ENCODE assay signal across 8 mouse cellular contexts in genomic region chr7:45642083-45642482, GRCm38 (mm10). TPM values are rescaled to one million over a fixed set of nuclear protein-coding genes. Genes with fewer than 3 reads are reported as not detected.
DNase-seq lines count a peak whose midpoint lies in the region; ATAC-seq lines count a peak whose summit lies in the region.

No protein-coding gene starts in this region.

- peaks cover 69% of the 10 kb centered on the region for H3K4me1 ChIP-seq in kidney, embryonic 15.5 days
- H3K4me1 ChIP-seq in heart, embryonic 15.5 days (replicated peaks) = peaks cover 67% of the 10 kb centered on the region
- peaks cover 38% of the 10 kb centered on the region for H3K4me1 ChIP-seq in midbrain, embryonic 13.5 days (replicated peaks)

- 76% methylated on average over 5 of the region's 5 CpGs for WGBS in kidney, embryonic 15.5 days
- 61% methylated on average over 5 of the region's 5 CpGs for WGBS in heart, embryonic 15.5 days
- whole genome bisulfite sequencing in midbrain, embryonic 13.5 days = 85% methylated on average over 5 of the region's 5 CpGs

- peaks cover 2% of the 10 kb centered on the region; the same call in 1 of the 2 replicates for H3K36me3 ChIP-seq in kidney, embryonic 15.5 days
- H3K36me3 ChIP-seq in heart, embryonic 15.5 days = no peaks in the 10 kb centered on the region
- H3K36me3 ChIP-seq in midbrain, embryonic 13.5 days = no peaks in the 10 kb centered on the region

- H3K4me2 ChIP-seq in kidney, embryonic 15.5 days = peak overlapping the region; percentile 76
- peak overlapping the region; percentile 68 for H3K4me2 ChIP-seq in heart, embryonic 15.5 days
- H3K4me2 ChIP-seq in midbrain, embryonic 13.5 days (replicated peaks) = peak overlapping the region; percentile 81

- H3K27me3 ChIP-seq in kidney, embryonic 15.5 days = no peaks in the 10 kb centered on the region
- H3K27me3 ChIP-seq in heart, embryonic 15.5 days = no peaks in the 10 kb centered on the region
- no peaks in the 10 kb centered on the region for H3K27me3 ChIP-seq in midbrain, embryonic 13.5 days

- no peak for DNase-seq in kidney, adult 18-20 months
- DNase-seq in cerebellum, postnatal 14 days = peak; percentile 62 to 74
- no peak for DNase-seq in spleen, postnatal 10 days (ENCODE audit: low spot score in 2 of 2)
- DNase-seq in yolk sac, embryonic 10.5 days (ENCODE audit: low spot score) = no peak
- DNase-seq in testis, postnatal 10 days (ENCODE audit: low spot score) = no peak

- peak overlapping the region; percentile 47 for H3K4me3 ChIP-seq in kidney, embryonic 15.5 days (replicated peaks)
- peak overlapping the region; percentile 46; the same call in 1 of the 2 replicates for H3K4me3 ChIP-seq in heart, embryonic 15.5 days
- peak overlapping the region; percentile 51; the same call in 1 of the 2 replicates for H3K4me3 ChIP-seq in midbrain, embryonic 13.5 days (replicated peaks)

- 0 out of 2 replicates have a peak overlapping the region, but pooled peaks have one; percentile 14 for H3K9ac ChIP-seq in kidney, embryonic 15.5 days
- H3K9ac ChIP-seq in heart, embryonic 15.5 days = peak overlapping the region; percentile 32; the same call in 1 of the 2 replicates
- H3K9ac ChIP-seq in midbrain, embryonic 13.5 days (replicated peaks) = peak overlapping the region; percentile 28; the same call in 1 of the 2 replicates

- ATAC-seq in kidney, embryonic 15.5 days (replicated peaks; ENCODE audit: low FRiP score) = no peak
- no peak for ATAC-seq in heart, embryonic 15.5 days (replicated peaks; ENCODE audit: insufficient number of reproducible peaks, insufficient read depth, low FRiP score, low read depth)
- no peak for ATAC-seq in midbrain, embryonic 13.5 days

- peak overlapping the region; percentile 57; the same call in 1 of the 2 replicates for H3K27ac ChIP-seq in kidney, embryonic 15.5 days
- peak overlapping the region; percentile 73 for H3K27ac ChIP-seq in heart, embryonic 15.5 days
- 0 out of 2 replicates have a peak overlapping the region, but pooled peaks have one; percentile 95 for H3K27ac ChIP-seq in midbrain, embryonic 13.5 days

- no peaks in the 10 kb centered on the region for H3K9me3 ChIP-seq in kidney, embryonic 15.5 days (replicated peaks)
- H3K9me3 ChIP-seq in heart, embryonic 15.5 days (replicated peaks) = no peaks in the 10 kb centered on the region
- H3K9me3 ChIP-seq in midbrain, embryonic 13.5 days = no peaks in the 10 kb centered on the region

RNA-seq across cellular contexts. Expression of gene Mamstr, which starts 2.3 kb away (rescaled TPM):
- polyA plus RNA-seq in kidney, embryonic 15.5 days (2015; fragmentation: Nextera tagmentation; extraction: Ambion mirVana) = 7.5 and 9.0 TPM in 2 replicates
- 7.3 and 7.4 TPM in 2 replicates for polyA plus RNA-seq in heart, embryonic 15.5 days (2015; fragmentation: Nextera tagmentation; extraction: Ambion mirVana)
- 3.1 and 4.8 TPM in 2 replicates for polyA plus RNA-seq in midbrain, embryonic 13.5 days (2015; fragmentation: Nextera tagmentation; extraction: Ambion mirVana)

RNA-seq across cellular contexts. Expression of gene Rasip1, which starts 14.8 kb away (rescaled TPM):
- polyA plus RNA-seq in kidney, embryonic 15.5 days (2015; fragmentation: Nextera tagmentation; extraction: Ambion mirVana) = 16.1 and 18.0 TPM in 2 replicates
- 19.6 and 23.4 TPM in 2 replicates for polyA plus RNA-seq in heart, embryonic 15.5 days (2015; fragmentation: Nextera tagmentation; extraction: Ambion mirVana)
- 7.5 and 9.4 TPM in 2 replicates for polyA plus RNA-seq in midbrain, embryonic 13.5 days (2015; fragmentation: Nextera tagmentation; extraction: Ambion mirVana)

RNA-seq across cellular contexts. Expression of gene Izumo1, which starts 20.5 kb away (rescaled TPM):
- polyA plus RNA-seq in kidney, embryonic 15.5 days (2015; fragmentation: Nextera tagmentation; extraction: Ambion mirVana) = 0.14 and 0.17 TPM in 2 replicates
- 0.33 and 0.35 TPM in 2 replicates for polyA plus RNA-seq in heart, embryonic 15.5 days (2015; fragmentation: Nextera tagmentation; extraction: Ambion mirVana)
- polyA plus RNA-seq in midbrain, embryonic 13.5 days (2015; fragmentation: Nextera tagmentation; extraction: Ambion mirVana) = 0.17 TPM in 1 of 2 replicates, not detected in the other

RNA-seq across cellular contexts. Expression of gene Fut2, which starts 24.1 kb away (rescaled TPM):
- 0.42 and 3.7 TPM in 2 replicates for polyA plus RNA-seq in kidney, embryonic 15.5 days (2015; fragmentation: Nextera tagmentation; extraction: Ambion mirVana)
- polyA plus RNA-seq in heart, embryonic 15.5 days (2015; fragmentation: Nextera tagmentation; extraction: Ambion mirVana) = 1.5 and 1.6 TPM in 2 replicates
- 0.06 and 0.09 TPM in 2 replicates for polyA plus RNA-seq in midbrain, embryonic 13.5 days (2015; fragmentation: Nextera tagmentation; extraction: Ambion mirVana)

RNA-seq across cellular contexts. Expression of gene Fut1, which starts 25.0 kb away (rescaled TPM):
- polyA plus RNA-seq in kidney, embryonic 15.5 days (2015; fragmentation: Nextera tagmentation; extraction: Ambion mirVana) = 0.06 and 0.21 TPM in 2 replicates
- 0.15 and 0.66 TPM in 2 replicates for polyA plus RNA-seq in heart, embryonic 15.5 days (2015; fragmentation: Nextera tagmentation; extraction: Ambion mirVana)
- polyA plus RNA-seq in midbrain, embryonic 13.5 days (2015; fragmentation: Nextera tagmentation; extraction: Ambion mirVana) = not detected in 2 replicates

Comparison
In these comparisons a context has a peak if more than half of its experiments do, and no peak if none do; other contexts are left out.
1. DNase-seq: peak in cerebellum, postnatal 14 days (2 of 2); none in kidney, adult 18-20 months (single experiment), spleen, postnatal 10 days (0 of 2), yolk sac, embryonic 10.5 days (single experiment) and testis, postnatal 10 days (single experiment).
2. Peak in every context shown above with its lines, with median percentiles within 50 percentile points of each other: H3K27ac ChIP-seq, H3K4me2 ChIP-seq, H3K4me3 ChIP-seq and H3K9ac ChIP-seq.